8 mouse cellular contexts compared by ENCODE assay signal in genomic region chr17:6827740-6828461, GRCm38 (mm10). TPM values are rescaled to one million over a fixed set of nuclear protein-coding genes. Genes with fewer than 3 reads are reported as not detected.
A peak's percentile ranks its signal among the peaks of the same experiment; 100 is the strongest.
DNase-seq lines count a peak whose midpoint lies in the region; ATAC-seq and TF ChIP-seq lines count a peak whose summit lies in the region.

No protein-coding gene starts in this region.

- H3K27me3 ChIP-seq in hindbrain, embryonic 10.5 days (ENCODE audit: insufficient read depth, poor library complexity, severe bottlenecking), result no peaks in the 10 kb centered on the region; the same call in 1 of the 2 replicates
- H3K27me3 ChIP-seq in lung, postnatal 0 days (replicated peaks; ENCODE audit: insufficient read depth, low read length), result no peaks in the 10 kb centered on the region

- no peaks in the 10 kb centered on the region for H3K9me3 ChIP-seq in hindbrain, embryonic 10.5 days
- no peaks in the 10 kb centered on the region for H3K9me3 ChIP-seq in lung, postnatal 0 days (ENCODE audit: low read length)

- TF ChIP-seq EP300 in lung, postnatal 0 days (IDR thresholded peaks at IDR 0.05), result peak; percentile 69

- DNase-seq in MN1 (ENCODE audit: low spot score), result peak; percentile 100
- peak; percentile 97 for DNase-seq in cerebellum, adult 9-10 months
- DNase-seq in hindbrain, embryonic 10.5 days (ENCODE audit: low spot score), result peak; percentile 97
- DNase-seq in layer of hippocampus, adult 9-11 months, result peak; percentile 91
- peak; percentile 97 for DNase-seq in lung, postnatal 0 days (ENCODE audit: low spot score)
- DNase-seq in ovary, postnatal 14 days (ENCODE audit: low spot score), result peak; percentile 86
- DNase-seq in thymus, postnatal 14 days, result peak; percentile 99

- H3K4me1 ChIP-seq in hindbrain, embryonic 10.5 days (replicated peaks), result peaks cover 21% of the 10 kb centered on the region
- H3K4me1 ChIP-seq in lung, postnatal 0 days (ENCODE audit: insufficient read depth, low read depth, low read length), result peaks cover 5% of the 10 kb centered on the region; the same call in 1 of the 2 replicates

- TF ChIP-seq CTCF in lung, postnatal 0 days (IDR thresholded peaks at IDR 0.05), result no peak

- H3K4me3 ChIP-seq in hindbrain, embryonic 10.5 days, result peak overlapping the region; percentile 70
- H3K4me3 ChIP-seq in lung, postnatal 0 days (ENCODE audit: low read depth, low read length), result peak overlapping the region; percentile 42

- 1% methylated on average over 64 of the region's 64 CpGs for WGBS in hindbrain, embryonic 10.5 days
- WGBS in lung, postnatal 0 days, result under 1% methylated on average over 63 of the region's 64 CpGs

- peak; percentile 98 for ATAC-seq in frontal cortex, adult (ENCODE audit: low TSS enrichment)
- peak; percentile 95 for ATAC-seq in lung, postnatal 0 days

- peak overlapping the region; percentile 96 for H3K27ac ChIP-seq in hindbrain, embryonic 10.5 days
- peak overlapping the region; percentile 88 for H3K27ac ChIP-seq in lung, postnatal 0 days (ENCODE audit: low read length)

- H3K4me2 ChIP-seq in lung, postnatal 0 days (replicated peaks; ENCODE audit: low read depth, low read length), result peak overlapping the region; percentile 66

- H3K36me3 ChIP-seq in hindbrain, embryonic 10.5 days, result no peaks in the 10 kb centered on the region
- no peaks in the 10 kb centered on the region for H3K36me3 ChIP-seq in lung, postnatal 0 days (ENCODE audit: insufficient read depth, low read length)

- H3K9ac ChIP-seq in lung, postnatal 0 days (replicated peaks; ENCODE audit: low read depth), result peak overlapping the region; percentile 12; the same call in 1 of the 2 replicates

RNA-seq across cellular contexts. Expression of gene Ezr, which starts 45.3 kb away (rescaled TPM):
- 85.2 and 99.4 TPM in 2 replicates for polyA plus RNA-seq in hindbrain, embryonic 10.5 days (2016; fragmentation: Nextera tagmentation; extraction: Ambion mirVana)
- 275 and 288 TPM in 2 replicates for polyA plus RNA-seq in lung, postnatal 0 days (2015; fragmentation: Nextera tagmentation; extraction: Ambion mirVana)

Comparison
In these comparisons a context has a peak if more than half of its experiments do, and no peak if none do; other contexts are left out.
1. Peak in every context shown above with its lines: DNase-seq, ATAC-seq, H3K4me3 ChIP-seq and H3K27ac ChIP-seq.